Mouse (Mus musculus) gastrocnemius, adult 2 months (tissue): ENCODE measurements around the gene Cdrt4. TPM values are rescaled to one million over a fixed set of nuclear protein-coding genes. Genes with fewer than 3 reads are reported as not detected.

Experiments used
- DNase-seq: peaks from one replicate; pipeline ENCODE4 v3.0.0; 2022
- H3K27ac ChIP-seq: fragments of 200-600 bp; 2 replicates; pipeline ENCODE4 v1.8.1; 2022; ENCODE audit warnings: mild to moderate bottlenecking
- H3K4me3 ChIP-seq: fragments of 200-600 bp; 2 replicates; pipeline ENCODE4 v1.8.1; 2022; ENCODE audit warnings: mild to moderate bottlenecking, moderate library complexity
- CTCF ChIP-seq: fragments of 200-600 bp; IDR thresholded peaks from 2 replicates; pipeline ENCODE4 v1.8.1; 2022; ENCODE audit warnings: antibody characterized with exemption, mild to moderate bottlenecking, moderate library complexity
- intact Hi-C: fragments of 180-260 bp; cut with DNase I; formaldehyde crosslinking; loops from one replicate; pipeline ENCODE4 v1.15.1; 2025
- total RNA-seq, 2 experiments: library from RNA; stranded (reverse); gene quantifications; 2 replicates each; pipeline ENCODE4 v1.2.3; 2021

The Cdrt4 gene
- total RNA-seq, 2 experiments from 2014 or later, result not detected

DNA sequence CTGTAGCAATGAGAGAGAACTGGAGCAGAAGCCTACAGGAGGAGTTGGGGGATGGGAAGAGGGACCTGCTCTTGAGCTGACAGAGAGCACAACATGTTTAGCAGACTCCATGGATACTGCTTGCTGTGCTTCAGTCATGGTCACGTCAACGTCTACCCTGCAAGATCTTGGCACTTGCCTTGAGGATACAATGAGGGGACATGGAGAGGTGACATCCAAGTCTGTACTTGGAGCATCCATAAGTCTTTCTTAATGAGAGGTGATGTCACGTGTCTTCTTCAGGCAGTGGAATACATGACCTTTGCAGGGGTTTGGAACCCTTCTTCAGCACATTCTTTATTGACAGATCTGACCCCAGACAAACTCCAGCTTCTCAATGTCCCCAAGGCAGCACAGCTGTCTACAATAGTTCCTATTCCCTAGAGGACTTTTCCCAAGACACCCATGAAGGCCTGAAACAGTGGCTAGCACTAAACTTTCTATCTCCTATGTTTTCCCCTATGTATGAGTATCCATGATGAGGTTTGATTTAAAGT, 39.2 kb downstream of the Cdrt4 start:
- TF ChIP-seq CTCF, result no peak
- no peak overlapping the region for H3K4me3 ChIP-seq
- no peak overlapping the region for H3K27ac ChIP-seq
- intact Hi-C loops, result no loop called here
- DNase-seq, result no peak

DNA sequence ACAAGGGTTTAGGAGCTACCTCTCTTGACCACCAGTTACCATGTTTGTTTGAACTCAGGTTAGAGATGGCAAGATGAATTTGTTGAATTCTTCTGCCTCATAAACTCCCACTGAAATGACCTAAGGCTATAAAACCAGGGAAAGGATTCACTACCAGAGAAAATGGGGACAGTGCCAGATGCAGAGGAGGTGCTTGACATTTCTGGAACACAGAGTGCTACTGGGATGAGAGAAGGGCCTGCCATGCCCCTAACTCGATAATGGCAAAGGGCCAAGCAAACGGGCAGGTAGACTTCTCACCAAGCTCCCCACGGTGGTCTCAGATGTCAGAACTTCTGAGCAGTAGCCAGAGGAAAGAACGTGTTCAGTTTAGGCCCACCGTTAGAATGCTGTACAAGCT, 39.8 kb downstream of the Cdrt4 start:
- Histone ChIP-seq H3K27ac (no peak overlapping the region), H3K4me3 (no peak overlapping the region)
- no peak for TF ChIP-seq CTCF
- intact Hi-C loops, result no loop called here
- DNase-seq, result no peak

DNA sequence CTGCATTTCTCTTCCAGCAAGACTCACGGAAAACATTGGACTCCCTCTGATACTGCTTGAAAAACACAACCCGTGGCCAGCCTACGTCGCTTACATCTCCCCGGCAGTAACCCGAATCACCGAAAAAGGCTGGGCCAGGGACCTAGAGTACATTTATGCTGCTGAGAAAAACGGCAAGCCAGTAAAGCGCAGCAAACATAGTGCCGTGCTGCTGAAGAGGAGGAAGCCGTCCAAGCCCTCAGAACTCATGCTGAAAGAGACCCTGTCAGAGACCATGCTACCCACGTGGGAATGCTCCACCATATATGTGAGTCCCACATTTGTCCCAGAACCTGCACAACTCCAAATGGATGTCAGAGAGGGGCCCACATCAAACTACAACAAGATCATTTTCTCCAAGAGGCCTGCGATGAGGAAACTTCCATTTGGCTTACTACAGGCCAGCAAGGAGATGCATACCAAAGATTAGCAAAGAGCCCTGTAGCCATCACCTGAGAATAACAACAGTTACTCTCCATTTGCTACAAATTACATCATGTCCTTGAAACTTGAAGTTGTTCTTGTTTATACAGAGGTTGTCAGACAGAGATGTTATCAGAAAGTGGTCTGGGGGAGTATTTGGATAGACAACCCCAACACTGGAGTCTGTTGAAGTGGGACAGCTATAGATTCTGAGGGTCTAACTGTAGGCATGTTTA, 41.7 kb downstream of the Cdrt4 start:
- no peak for TF ChIP-seq CTCF
- Histone ChIP-seq H3K27ac (no peak overlapping the region), H3K4me3 (no peak overlapping the region)
- no peak for DNase-seq
- intact Hi-C loops, result no loop called here

DNA sequence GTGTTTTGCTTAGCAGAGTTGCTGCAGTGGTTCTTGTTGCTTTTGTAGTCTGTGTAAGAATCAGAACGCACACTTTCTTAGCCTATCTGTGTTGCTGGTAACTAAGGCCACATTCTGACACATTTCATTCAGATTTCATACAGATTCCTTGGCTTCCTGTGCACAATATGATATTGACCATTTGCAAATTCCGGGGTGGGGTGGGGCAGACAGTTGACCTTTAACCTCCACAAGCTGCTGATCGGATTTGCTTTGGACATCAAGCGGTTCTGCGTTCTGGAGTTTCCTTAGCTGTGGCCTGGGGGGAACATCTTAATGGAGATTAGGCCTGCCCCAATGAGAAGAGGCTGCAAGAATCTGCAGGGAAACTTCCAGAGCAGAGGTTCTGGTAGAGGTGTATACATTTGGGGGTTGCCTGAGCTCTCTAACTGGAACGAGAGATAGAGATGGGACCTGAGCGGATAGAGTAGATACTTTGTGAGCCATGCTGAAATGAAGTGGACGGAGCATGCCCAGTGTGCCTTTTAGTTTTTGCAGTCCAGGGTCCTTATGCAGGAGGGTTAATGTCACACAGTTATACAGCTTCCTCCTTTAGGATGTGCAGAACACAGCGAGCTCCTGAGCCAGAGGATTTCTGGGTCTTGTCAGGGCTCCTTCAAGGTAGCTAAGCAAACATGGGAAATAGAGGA, 44.2 kb downstream of the Cdrt4 start:
- intact Hi-C loops, result loop anchor here (5.0 kb wide), 1 partner anchor 73 kb away; no protein-coding TSS in a partner anchor
- Histone ChIP-seq H3K27ac (peak overlapping the region; percentile 88), H3K4me3 (no peak overlapping the region)
- no peak for DNase-seq
- TF ChIP-seq CTCF, result no peak

DNA sequence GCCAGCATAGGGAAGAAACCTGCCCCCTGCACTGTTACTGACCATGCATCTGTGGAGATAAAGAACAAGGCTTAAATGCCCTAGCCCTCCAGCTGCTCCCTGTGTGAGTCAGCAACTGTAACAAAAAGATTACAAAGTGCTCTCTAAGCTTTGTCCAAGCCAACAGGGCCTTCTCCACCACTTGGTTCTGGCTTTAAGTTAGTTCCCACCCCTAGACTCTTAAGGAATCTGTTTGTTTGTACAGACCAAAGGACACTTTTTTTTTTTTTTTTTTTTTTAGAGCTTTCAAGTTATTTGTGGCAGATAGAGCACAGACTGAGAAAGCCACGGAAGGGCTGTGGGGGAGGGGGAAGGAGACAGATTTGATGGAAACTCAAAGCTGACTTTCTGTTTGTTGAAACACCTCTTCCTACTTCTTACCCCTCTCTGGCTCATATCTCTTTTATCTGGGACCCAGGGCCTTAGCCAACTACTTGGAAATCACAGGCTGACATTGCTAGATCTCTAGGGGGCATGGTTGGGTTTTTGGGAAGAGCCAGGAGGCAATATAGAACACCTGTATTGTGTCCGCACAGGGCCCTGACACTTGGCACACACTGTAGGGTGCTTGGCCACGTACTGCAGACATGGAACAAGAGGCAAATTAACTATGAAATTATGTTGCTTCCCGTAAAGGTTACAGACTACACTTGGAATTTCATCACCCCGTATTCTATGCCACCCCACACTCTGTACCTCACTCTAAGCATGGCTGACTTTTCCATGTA, 44.9 kb downstream of the Cdrt4 start:
- H3K27ac ChIP-seq, result peak overlapping the region; percentile 88
- no peak overlapping the region for H3K4me3 ChIP-seq
- no peak for TF ChIP-seq CTCF
- intact Hi-C loops, result loop anchor here (2.0 to 5.0 kb wide), 2 partner anchors 74 to 139 kb away; no protein-coding TSS in a partner anchor
- no peak for DNase-seq

DNA sequence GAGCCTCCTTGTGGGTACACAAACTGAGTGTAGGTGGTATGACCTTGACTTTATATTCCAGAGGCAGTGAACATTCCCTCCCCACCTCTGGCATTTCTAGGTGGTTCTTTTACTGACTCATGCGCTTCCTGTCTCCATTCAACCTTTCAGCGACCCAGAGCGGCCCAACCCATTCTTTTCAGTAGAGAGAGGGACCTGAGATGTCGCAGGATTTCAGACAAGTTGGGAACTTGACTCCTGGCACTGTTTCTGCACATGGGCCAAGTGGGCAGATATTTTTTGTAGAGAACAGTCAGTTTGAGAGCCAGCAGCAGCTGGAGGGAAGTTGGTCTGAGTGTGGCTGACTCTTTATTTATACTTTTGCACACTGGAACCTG, 45.5 kb downstream of the Cdrt4 start:
- no peak overlapping the region for H3K4me3 ChIP-seq
- no peak for TF ChIP-seq CTCF
- DNase-seq, result no peak
- peak overlapping the region; percentile 88 for H3K27ac ChIP-seq
- intact Hi-C loops, result loop anchor here (2.0 to 5.0 kb wide), 2 partner anchors 74 to 138 kb away; no protein-coding TSS in a partner anchor

DNA sequence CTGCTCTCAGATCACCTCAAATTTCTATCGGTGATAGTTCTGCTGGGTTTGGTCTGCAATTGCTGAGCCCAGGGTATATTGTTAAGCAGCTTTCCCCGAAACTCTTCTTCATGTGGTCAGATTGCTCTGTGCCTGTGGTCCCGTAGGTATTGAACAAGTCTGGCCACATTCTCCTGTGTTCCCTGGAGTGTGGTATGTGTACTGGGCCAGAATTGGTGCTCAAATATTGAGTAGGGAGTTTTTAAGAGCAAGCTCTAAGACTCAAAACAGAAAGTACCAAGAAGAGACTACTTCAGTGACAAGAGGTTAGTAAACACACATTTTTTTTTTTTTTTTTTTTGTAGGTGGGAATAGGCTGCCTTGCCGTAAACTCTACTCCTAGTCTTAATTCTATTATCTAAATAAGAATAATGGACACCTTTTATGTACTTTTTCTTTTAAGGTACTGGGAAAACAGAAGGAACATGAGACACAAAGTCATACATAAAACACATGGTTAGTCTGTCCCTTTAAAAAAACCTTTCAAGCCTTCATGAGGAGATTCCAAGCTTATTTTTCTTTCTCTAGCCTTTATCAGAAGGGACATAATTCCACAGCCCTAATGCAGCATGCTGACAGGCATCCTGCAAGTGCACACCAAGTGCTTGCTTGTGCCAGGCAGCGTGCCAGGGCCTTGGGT, 46.2 kb downstream of the Cdrt4 start:
- no peak for TF ChIP-seq CTCF
- intact Hi-C loops, result loop anchor here (2.0 to 5.0 kb wide), 2 partner anchors 75 to 138 kb away; no protein-coding TSS in a partner anchor
- H3K4me3 ChIP-seq, result peak overlapping the region; percentile 54
- DNase-seq, result no peak
- peak overlapping the region; percentile 88 for H3K27ac ChIP-seq

DNA sequence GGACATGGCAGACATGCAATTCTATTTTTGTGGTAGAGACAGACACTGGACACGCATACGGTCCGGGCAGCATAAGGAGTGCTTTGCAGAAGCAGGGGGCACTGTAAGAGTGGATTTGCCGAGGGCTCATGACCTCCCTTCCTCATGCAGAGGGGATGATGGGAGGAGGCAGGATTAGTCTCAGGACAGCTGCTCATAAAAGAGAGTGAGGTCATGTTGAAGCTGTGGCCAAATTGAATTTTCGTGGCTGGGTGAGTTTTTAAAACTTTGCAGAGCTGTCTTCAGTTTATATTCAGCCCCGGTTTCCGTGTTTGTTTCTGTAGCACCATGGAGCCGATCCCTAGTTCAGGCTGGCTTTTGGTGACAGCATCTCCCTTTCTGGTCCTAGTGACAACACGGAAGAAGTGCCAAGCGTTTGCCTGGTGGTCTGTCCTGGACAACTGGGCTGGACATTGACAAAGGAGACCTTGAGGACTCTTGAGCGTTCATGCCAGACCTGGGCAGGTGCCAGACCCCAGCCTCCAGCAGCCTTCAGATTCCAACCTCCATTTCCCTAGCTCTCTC, 46.8 kb downstream of the Cdrt4 start:
- intact Hi-C loops, result loop anchor here (2.0 to 5.0 kb wide), 2 partner anchors 75 to 137 kb away; no protein-coding TSS in a partner anchor
- DNase-seq, result peak; percentile 90
- Histone ChIP-seq H3K27ac (peak overlapping the region; percentile 88), H3K4me3 (peak overlapping the region; percentile 54)
- peak; percentile 39 for TF ChIP-seq CTCF

DNA sequence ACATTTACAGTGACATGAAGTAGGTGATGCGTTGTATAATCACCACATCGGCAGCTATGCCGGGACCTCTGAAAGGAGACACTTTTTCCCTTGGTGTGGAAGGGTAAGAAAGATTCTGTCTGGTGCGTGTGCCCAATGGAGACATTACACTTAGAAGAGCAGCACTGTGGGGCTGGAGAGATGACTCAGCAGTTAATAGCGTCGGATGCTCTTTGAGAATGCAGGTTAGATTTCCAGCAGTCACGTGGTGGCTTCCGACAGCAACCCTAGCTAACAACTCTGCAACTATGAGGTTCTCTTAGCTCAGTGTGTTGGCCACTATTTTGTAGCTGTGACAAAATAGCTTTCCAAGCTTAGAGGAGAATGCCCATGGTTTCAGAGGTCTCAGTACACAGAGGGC, 49.1 kb downstream of the Cdrt4 start:
- TF ChIP-seq CTCF, result no peak
- Histone ChIP-seq H3K27ac (no peak overlapping the region), H3K4me3 (no peak overlapping the region)
- intact Hi-C loops, result no loop called here
- no peak for DNase-seq

DNA sequence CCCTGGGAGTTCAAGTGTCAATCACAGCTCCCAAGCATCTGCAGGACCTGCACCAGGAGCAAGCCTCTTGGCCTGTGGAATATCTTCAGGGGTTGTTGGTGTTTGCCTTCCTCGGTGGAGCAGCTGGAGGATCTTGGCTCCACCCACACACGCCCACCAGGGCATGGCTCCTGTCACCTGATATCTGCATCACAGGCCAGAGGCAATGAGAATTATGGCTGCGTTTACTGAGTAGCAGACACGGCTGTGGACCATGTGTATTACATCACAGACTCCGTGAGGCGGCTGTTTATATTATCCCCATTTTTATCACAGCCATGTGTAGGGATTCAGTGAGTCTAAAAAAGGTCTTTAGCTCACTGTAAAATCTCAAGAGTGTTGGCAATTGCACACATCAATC, 53.6 kb downstream of the Cdrt4 start:
- no peak for TF ChIP-seq CTCF
- intact Hi-C loops, result no loop called here
- Histone ChIP-seq H3K27ac (peak overlapping the region; percentile 70), H3K4me3 (no peak overlapping the region)
- no peak for DNase-seq

DNA sequence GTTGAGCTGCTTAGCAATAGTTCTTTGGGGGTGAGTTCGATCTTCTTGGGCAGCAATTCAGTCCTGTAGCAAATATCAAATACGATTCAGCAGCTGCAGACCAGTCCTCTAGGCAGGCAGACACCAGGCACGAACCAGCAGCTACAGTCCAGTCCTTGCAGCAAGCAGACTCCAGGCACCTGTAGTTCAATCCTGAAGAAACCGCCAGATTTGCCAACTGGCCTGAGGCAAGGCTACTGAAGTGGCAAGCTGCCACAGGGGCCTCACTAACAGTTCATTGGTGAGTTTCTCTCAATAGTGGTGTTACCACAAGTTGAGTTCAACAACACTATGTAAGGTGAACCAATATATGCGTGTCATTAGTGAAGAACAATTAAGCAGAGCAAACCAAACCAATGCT, 56.4 kb downstream of the Cdrt4 start:
- Histone ChIP-seq H3K27ac (peak overlapping the region; percentile 80), H3K4me3 (no peak overlapping the region)
- intact Hi-C loops, result no loop called here
- no peak for TF ChIP-seq CTCF
- peak; percentile 38 for DNase-seq

DNA sequence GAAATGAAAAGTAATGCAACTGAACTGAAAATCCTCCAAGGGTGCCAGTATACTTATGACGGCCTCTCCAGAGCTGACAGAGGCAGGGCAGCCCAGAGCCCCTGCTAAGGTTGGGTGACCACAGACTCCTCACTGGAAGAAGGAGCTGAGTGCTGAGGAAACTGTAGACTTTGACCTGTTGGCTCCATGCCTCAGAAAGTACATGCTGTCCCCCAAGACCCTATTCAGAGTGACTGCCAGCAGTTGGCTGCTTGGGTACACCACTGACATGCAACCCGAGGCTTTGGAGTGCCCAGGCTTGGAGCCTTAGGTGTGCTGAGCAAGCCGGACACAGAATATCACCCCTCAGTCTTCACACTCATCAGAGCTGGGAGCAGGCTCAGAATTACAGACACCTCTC, 57.0 kb downstream of the Cdrt4 start:
- peak; percentile 82 for DNase-seq
- Histone ChIP-seq H3K4me3 (no peak overlapping the region), H3K27ac (peak overlapping the region; percentile 80)
- TF ChIP-seq CTCF, result no peak
- intact Hi-C loops, result no loop called here
